Mouse (Mus musculus) intestine, embryonic 16.5 days (tissue): ENCODE results near the gene 1600012H06Rik. TPM values are rescaled to one million over a fixed set of nuclear protein-coding genes. Genes with fewer than 3 reads are reported as not detected.
"Not testable (repeated sequence)": the region's sequence is repeated elsewhere in the genome, so short reads cannot be mapped to it uniquely, and the experiment has no call there.

Experiments used
- ATAC-seq: fragments of 200-750 bp; cut with Nextera tagmentation; 2 replicates; pipeline ENCODE4 v1.8.0; 2017; ENCODE audit warnings: moderate TSS enrichment, moderate library complexity
- H3K27ac ChIP-seq: fragments of 300-500 bp; sonication (generic); 2 replicates; pipeline ENCODE4 v1.5.1; 2014; ENCODE audit warnings: mild to moderate bottlenecking, low read length
- H3K27me3 ChIP-seq: fragments of 300-500 bp; sonication (generic); replicated peaks from 2 replicates; pipeline ENCODE4 v1.6.1; 2014; ENCODE audit warnings: low read length, control low read depth, mixed read lengths; ENCODE audit not compliant: control insufficient read depth, insufficient read depth
- H3K36me3 ChIP-seq: fragments of 300-500 bp; sonication (generic); 2 replicates; pipeline ENCODE4 v1.6.1; 2014; ENCODE audit warnings: low read length, control low read depth; ENCODE audit not compliant: control insufficient read depth, insufficient read depth
- H3K4me1 ChIP-seq: fragments of 300-500 bp; sonication (generic); 2 replicates; pipeline ENCODE4 v1.6.1; 2014; ENCODE audit warnings: low read length, control low read depth, mixed read lengths; ENCODE audit not compliant: control insufficient read depth, insufficient read depth
- H3K4me2 ChIP-seq: fragments of 300-500 bp; sonication (generic); 2 replicates; pipeline ENCODE4 v1.6.1; 2014; ENCODE audit warnings: low read depth, low read length, control low read depth
- H3K4me3 ChIP-seq: fragments of 300-500 bp; sonication (generic); 2 replicates; pipeline ENCODE4 v1.5.1; 2014; ENCODE audit warnings: mild to moderate bottlenecking, low read length
- H3K9ac ChIP-seq: fragments of 300-500 bp; sonication (generic); 2 replicates; pipeline ENCODE4 v1.6.1; 2014; ENCODE audit warnings: low read depth, low read length
- H3K9me3 ChIP-seq: fragments of 300-500 bp; sonication (generic); 2 replicates; pipeline ENCODE4 v1.6.1; 2016; ENCODE audit warnings: low read length, control low read depth; ENCODE audit not compliant: control insufficient read depth
- WGBS: fragments of 180-500 bp; shearing (Covaris S2); extraction: QIAGEN DNeasy Blood & Tissue Kit; methylation state at CpG from one replicate; pipeline ENCODE4 v1.1.7; 2014; 5-methylcytosine and 5-hydroxymethylcytosine counted together
- polyA plus RNA-seq: library from polyadenylated mRNA; unstranded; fragments of >200 nt; fragmentation: Nextera tagmentation; extraction: Ambion mirVana; gene quantifications from 2 replicates; pipeline ENCODE4 v1.2.1, GENCODE M21; 2015

Gene 1600012H06Rik
- polyA plus RNA-seq, 1 experiment from 2014 or later = 37.6 TPM

GRCm38 (mm10) chr17:14960520-14960919 lies 17.5 kb downstream of the 1600012H06Rik start:
- WGBS = under 1% methylated on average over 20 of the region's 23 CpGs
- no peaks in the 10 kb centered on the region for H3K9me3 ChIP-seq
- peak overlapping the region; percentile 73 for H3K4me3 ChIP-seq
- peak overlapping the region; percentile 83 for H3K9ac ChIP-seq
- H3K27ac ChIP-seq = no peak overlapping the region
- H3K36me3 ChIP-seq = no peaks in the 10 kb centered on the region
- ATAC-seq = peak; percentile 41
- H3K27me3 ChIP-seq = no peaks in the 10 kb centered on the region
- peak overlapping the region; percentile 86 for H3K4me2 ChIP-seq
- peaks cover 3% of the 10 kb centered on the region for H3K4me1 ChIP-seq

- H3K27me3 ChIP-seq, H3K36me3 ChIP-seq, H3K4me1 ChIP-seq, H3K9me3 ChIP-seq: not testable (repeated sequence)
- 1% methylated on average over 50 of the region's 100 CpGs for WGBS
- peak within 1 kb of the TSS; percentile 72 for H3K27ac ChIP-seq
- peak within 1 kb of the TSS; percentile 73 for H3K4me3 ChIP-seq
- H3K9ac ChIP-seq = peak within 1 kb of the TSS; percentile 83
- peak; percentile 92 for ATAC-seq
- peak within 1 kb of the TSS; percentile 86 for H3K4me2 ChIP-seq
Measured at GRCm38 (mm10) chr17:14960951-14961556, 18.1 kb downstream of the 1600012H06Rik start, which contains the start of gene Phf10. Gene Phf10 (minus strand): TSS chr17:14961273.

GRCm38 (mm10) chr17:14961557-14962154 lies 18.7 kb downstream of the 1600012H06Rik start:
- WGBS = no CpG with 5 or more reads among the region's 44 CpGs
- not testable (repeated sequence) for H3K4me3 ChIP-seq, H3K4me2 ChIP-seq, H3K9me3 ChIP-seq, H3K9ac ChIP-seq, H3K27ac ChIP-seq, H3K4me1 ChIP-seq, H3K36me3 ChIP-seq, H3K27me3 ChIP-seq
- ATAC-seq = peak; percentile 86

- not testable (repeated sequence) for H3K27me3 ChIP-seq, H3K9me3 ChIP-seq, ATAC-seq, H3K36me3 ChIP-seq, H3K27ac ChIP-seq, H3K4me1 ChIP-seq, H3K4me3 ChIP-seq, H3K9ac ChIP-seq, H3K4me2 ChIP-seq
- WGBS = no CpG with 5 or more reads among the region's 6 CpGs
Measured at GRCm38 (mm10) chr17:14968373-14968913, 25.5 kb downstream of the 1600012H06Rik start.

- not testable (repeated sequence) for H3K4me2 ChIP-seq, H3K9me3 ChIP-seq, H3K9ac ChIP-seq, H3K36me3 ChIP-seq, H3K27ac ChIP-seq, H3K27me3 ChIP-seq, H3K4me3 ChIP-seq, H3K4me1 ChIP-seq
- ATAC-seq = peak; percentile 26; the same call in 1 of the 2 replicates
- WGBS = 2% methylated on average over 4 of the region's 7 CpGs
Measured at GRCm38 (mm10) chr17:14977718-14978361, 34.9 kb downstream of the 1600012H06Rik start.

GRCm38 (mm10) chr17:14978362-14979038 lies 35.5 kb downstream of the 1600012H06Rik start, which contains the start of the genes 9030025P20Rik and Gm3417:
Gene 9030025P20Rik (plus strand): TSS chr17:14978468.
Gene Gm3417 (minus strand): TSS chr17:14978790.
- H3K9ac ChIP-seq, H3K27ac ChIP-seq, H3K36me3 ChIP-seq, H3K4me1 ChIP-seq, H3K4me3 ChIP-seq, H3K9me3 ChIP-seq, H3K4me2 ChIP-seq, H3K27me3 ChIP-seq: not testable (repeated sequence)
- peak; percentile 98 for ATAC-seq
- no CpG with 5 or more reads among the region's 60 CpGs for WGBS

- H3K27ac ChIP-seq, H3K27me3 ChIP-seq, H3K9ac ChIP-seq, H3K9me3 ChIP-seq, H3K36me3 ChIP-seq, H3K4me1 ChIP-seq, H3K4me2 ChIP-seq, H3K4me3 ChIP-seq, ATAC-seq: not testable (repeated sequence)
- WGBS = 87% methylated on average over 4 of the region's 5 CpGs
Measured at GRCm38 (mm10) chr17:14990116-14990702, 47.2 kb downstream of the 1600012H06Rik start.

- not testable (repeated sequence) for H3K27me3 ChIP-seq, H3K4me3 ChIP-seq, H3K9ac ChIP-seq, H3K27ac ChIP-seq, H3K4me1 ChIP-seq, H3K9me3 ChIP-seq, H3K4me2 ChIP-seq, H3K36me3 ChIP-seq
- WGBS = no CpG with 5 or more reads among the region's 98 CpGs
- ATAC-seq = peak; percentile 89
Measured at GRCm38 (mm10) chr17:14992522-14993138, 49.6 kb downstream of the 1600012H06Rik start.
